14 mouse cellular contexts compared by ENCODE assay signal in genomic region chr7:90061701-90062100, GRCm38 (mm10).
DNase-seq lines count a peak whose midpoint lies in the region; ATAC-seq and TF ChIP-seq lines count a peak whose summit lies in the region.
"Had no signal": no experiment of that assay in that cellular context is flagged by ENCODE, and none has a peak within 500 bp of the region (broad histone marks: within the 10 kb centered on the region; RNA-seq: fewer than 3 reads in every experiment).

No protein-coding gene starts in this region.

- TF ChIP-seq POLR2A in lung, adult 2 months (IDR thresholded peaks at IDR 0.05; ENCODE audit: borderline replicate concordance, extremely low read depth, low read depth, low read length), result no peak

- TF ChIP-seq EP300 in lung, postnatal 0 days (IDR thresholded peaks at IDR 0.05), result peak; percentile 50; the same call in 1 of the 2 replicates

- no peaks in the 10 kb centered on the region for H3K9me3 ChIP-seq in intestine, embryonic 14.5 days (ENCODE audit: control insufficient read depth, low read length)
- H3K9me3 ChIP-seq in intestine, postnatal 0 days (ENCODE audit: control insufficient read depth), result no peaks in the 10 kb centered on the region
- H3K9me3 ChIP-seq in lung, postnatal 0 days (ENCODE audit: low read length), result no peaks in the 10 kb centered on the region
- no peaks in the 10 kb centered on the region for H3K9me3 ChIP-seq in liver, embryonic 12.5 days (replicated peaks)
- H3K9me3 ChIP-seq: midbrain, embryonic 15.5 days; neural tube, embryonic 13.5 days had no signal

- peak overlapping the region; percentile 65; the same call in 1 of the 2 replicates for H3K27ac ChIP-seq in intestine, embryonic 14.5 days (ENCODE audit: low read depth)
- H3K27ac ChIP-seq in intestine, postnatal 0 days (ENCODE audit: low read depth, low read length), result no peak overlapping the region
- peak overlapping the region; percentile 85 for H3K27ac ChIP-seq in lung, postnatal 0 days (ENCODE audit: low read length)
- peak overlapping the region; percentile 98 for H3K27ac ChIP-seq in liver, embryonic 12.5 days
- H3K27ac ChIP-seq: midbrain, embryonic 15.5 days; neural tube, embryonic 13.5 days had no signal

- DNase-seq in intestine, embryonic 14.5 days (ENCODE audit: low spot score), result no peak
- peak; percentile 80 for DNase-seq in lung, postnatal 0 days (ENCODE audit: low spot score)
- no peak for DNase-seq in lung, adult 2 months
- no peak for DNase-seq in urinary bladder, adult 2 months (ENCODE audit: low spot score)
- no peak for DNase-seq in cerebellum, postnatal 10 days
- DNase-seq: adrenal gland, adult 2 months; thymus, postnatal 25 days had no signal

- peaks cover 28% of the 10 kb centered on the region for H3K4me1 ChIP-seq in intestine, embryonic 14.5 days (replicated peaks; ENCODE audit: control insufficient read depth, insufficient read depth, low read length)
- H3K4me1 ChIP-seq in intestine, postnatal 0 days (replicated peaks; ENCODE audit: control insufficient read depth, insufficient read depth, low read length), result peaks cover 15% of the 10 kb centered on the region; the same call in 1 of the 2 replicates
- peaks cover 15% of the 10 kb centered on the region; the same call in 1 of the 2 replicates for H3K4me1 ChIP-seq in lung, postnatal 0 days (ENCODE audit: insufficient read depth, low read depth, low read length)
- peaks cover 22% of the 10 kb centered on the region for H3K4me1 ChIP-seq in lung, adult 2 months (ENCODE audit: control insufficient read depth, insufficient read depth, low read length)
- peaks cover 99% of the 10 kb centered on the region for H3K4me1 ChIP-seq in liver, embryonic 12.5 days
- H3K4me1 ChIP-seq: midbrain, embryonic 15.5 days; neural tube, embryonic 13.5 days had no signal

- H3K4me2 ChIP-seq in intestine, embryonic 14.5 days (ENCODE audit: low read length), result peak overlapping the region; percentile 32
- H3K4me2 ChIP-seq in intestine, postnatal 0 days (replicated peaks; ENCODE audit: low read depth), result no peak overlapping the region
- H3K4me2 ChIP-seq in lung, postnatal 0 days (replicated peaks; ENCODE audit: low read depth, low read length), result no peak overlapping the region
- peak overlapping the region; percentile 73 for H3K4me2 ChIP-seq in liver, embryonic 12.5 days
- H3K4me2 ChIP-seq: midbrain, embryonic 15.5 days; neural tube, embryonic 13.5 days had no signal

- no peaks in the 10 kb centered on the region for H3K27me3 ChIP-seq in intestine, embryonic 14.5 days (replicated peaks; ENCODE audit: control insufficient read depth, insufficient read depth, low read length)
- no peaks in the 10 kb centered on the region for H3K27me3 ChIP-seq in intestine, postnatal 0 days (replicated peaks; ENCODE audit: control insufficient read depth, insufficient read depth, low read length)
- H3K27me3 ChIP-seq in lung, postnatal 0 days (replicated peaks; ENCODE audit: insufficient read depth, low read length), result no peaks in the 10 kb centered on the region
- H3K27me3 ChIP-seq in liver, embryonic 12.5 days (replicated peaks), result no peaks in the 10 kb centered on the region
- H3K27me3 ChIP-seq: midbrain, embryonic 15.5 days; neural tube, embryonic 13.5 days; Patski had no signal

- no peak for TF ChIP-seq CTCF in intestine, postnatal 0 days (IDR thresholded peaks at IDR 0.05; ENCODE audit: low read depth)
- no peak for TF ChIP-seq CTCF in lung, postnatal 0 days (IDR thresholded peaks at IDR 0.05)
- TF ChIP-seq CTCF in lung, adult 2 months (IDR thresholded peaks at IDR 0.05; ENCODE audit: insufficient read depth, low read length), result no peak

- WGBS in intestine, embryonic 14.5 days, result 26% methylated on average over 7 of the region's 7 CpGs
- WGBS in intestine, postnatal 0 days, result 63% methylated on average over 7 of the region's 7 CpGs
- WGBS in lung, postnatal 0 days, result 33% methylated on average over 7 of the region's 7 CpGs
- WGBS in lung, adult 2 months, result 21% methylated on average over 7 of the region's 7 CpGs
- WGBS in liver, embryonic 12.5 days (ENCODE audit: insufficient replicate concordance), result 66% methylated on average over 7 of the region's 7 CpGs

- no peaks in the 10 kb centered on the region for H3K36me3 ChIP-seq in intestine, embryonic 14.5 days (ENCODE audit: control insufficient read depth, insufficient read depth, low read length)
- H3K36me3 ChIP-seq in intestine, postnatal 0 days (ENCODE audit: control insufficient read depth, insufficient read depth), result no peaks in the 10 kb centered on the region
- H3K36me3 ChIP-seq in lung, postnatal 0 days (ENCODE audit: insufficient read depth, low read length), result no peaks in the 10 kb centered on the region
- H3K36me3 ChIP-seq in liver, embryonic 12.5 days, result no peaks in the 10 kb centered on the region
- H3K36me3 ChIP-seq: midbrain, embryonic 15.5 days; neural tube, embryonic 13.5 days had no signal

- ATAC-seq in intestine, embryonic 14.5 days (replicated peaks; ENCODE audit: low FRiP score, low TSS enrichment, low read depth), result no peak
- no peak for ATAC-seq in intestine, postnatal 0 days
- peak; percentile 20; the same call in 1 of the 2 replicates for ATAC-seq in lung, postnatal 0 days
- no peak for ATAC-seq in liver, embryonic 12.5 days
- ATAC-seq: CD4-positive, CD25-positive, alpha-beta regulatory T cell, adult 4 months; inflammation-experienced regulatory T-cells, adult 6 months; midbrain, embryonic 15.5 days; Patski had no signal

- H3K4me3 ChIP-seq in intestine, embryonic 14.5 days (ENCODE audit: low read depth, low read length), result no peak overlapping the region
- no peak overlapping the region for H3K4me3 ChIP-seq in intestine, postnatal 0 days (ENCODE audit: low read depth, low read length)
- H3K4me3 ChIP-seq in lung, postnatal 0 days (ENCODE audit: low read depth, low read length), result no peak overlapping the region
- no peak overlapping the region for H3K4me3 ChIP-seq in lung, adult 2 months (replicated peaks; ENCODE audit: extremely low read depth, low read depth, low read length)
- H3K4me3 ChIP-seq in liver, embryonic 12.5 days, result peak overlapping the region; percentile 53
- H3K4me3 ChIP-seq: midbrain, embryonic 15.5 days; neural tube, embryonic 13.5 days had no signal

- H3K9ac ChIP-seq in intestine, embryonic 14.5 days (ENCODE audit: low read length), result no peak overlapping the region
- H3K9ac ChIP-seq in intestine, postnatal 0 days (ENCODE audit: low read depth, low read length), result no peak overlapping the region
- no peak overlapping the region for H3K9ac ChIP-seq in lung, postnatal 0 days (replicated peaks; ENCODE audit: low read depth)
- H3K9ac ChIP-seq in liver, embryonic 12.5 days, result peak overlapping the region; percentile 81
- H3K9ac ChIP-seq: midbrain, embryonic 15.5 days; neural tube, embryonic 13.5 days had no signal

Comparison
In these comparisons a context has a peak if more than half of its experiments do, and no peak if none do; other contexts are left out.
1. H3K4me2 ChIP-seq: peak in intestine, embryonic 14.5 days (single experiment) and liver, embryonic 12.5 days (single experiment); none in intestine, postnatal 0 days (single experiment) and lung, postnatal 0 days (single experiment).